Mouse (Mus musculus): ENCODE measurements at regions not wholly inside any gene's neighbourhood (a gene's known extent, or its start where the extent isn't known, plus 50 kb on each side); places are given as distances from the start of the nearest gene placed in this dataset.

- no peak overlapping the region for H3K4me2 ChIP-seq (ENCODE audit: low read depth, low read length, poor library complexity, severe bottlenecking)
- ATAC-seq (ENCODE audit: low FRiP score) (peak; percentile 76; the same call in 1 of the 2 replicates), DNase-seq (ENCODE audit: low spot score) (peak; percentile 76)
- no peak for TF ChIP-seq CTCF (IDR thresholded peaks at IDR 0.05)
- H3K9ac ChIP-seq (replicated peaks; ENCODE audit: low read length, poor library complexity, severe bottlenecking) = no peak overlapping the region
- H3K36me3 ChIP-seq (ENCODE audit: insufficient read depth, low read length) = no peaks in the 10 kb centered on the region
- H3K4me1 ChIP-seq (ENCODE audit: insufficient read depth, low read length) = no peaks in the 10 kb centered on the region
- no peaks in the 10 kb centered on the region for H3K27me3 ChIP-seq (ENCODE audit: insufficient read depth, low read length)
- no peak overlapping the region for H3K27ac ChIP-seq (ENCODE audit: low read depth, low read length)
- no peaks in the 10 kb centered on the region for H3K9me3 ChIP-seq (ENCODE audit: low read length)
- H3K4me3 ChIP-seq (ENCODE audit: low read depth, low read length) = no peak overlapping the region
- WGBS = 20% methylated on average over 4 of the region's 4 CpGs
Observed at GRCm38 (mm10) chr2:142560896-142561500, 340.3 kb downstream of the Kif16b start.

DNA sequence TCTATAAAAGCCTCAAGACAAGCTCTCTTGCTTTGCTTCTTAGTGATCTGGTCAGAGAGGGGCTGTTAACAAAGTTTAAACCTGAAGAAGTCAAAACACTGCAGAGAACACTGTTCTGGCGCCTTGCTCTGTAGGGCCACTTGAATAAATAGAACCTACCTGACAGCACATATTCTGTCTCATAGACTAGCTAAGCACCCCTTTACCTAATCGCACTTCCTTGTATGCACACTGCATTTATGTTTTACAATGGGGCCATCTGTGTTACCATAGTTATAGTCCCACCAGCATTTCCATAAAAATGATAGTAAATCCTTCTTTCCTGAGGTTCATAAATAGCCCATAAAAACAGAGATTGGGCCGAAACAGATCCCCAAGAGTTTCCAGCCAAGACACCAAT is 340.9 kb downstream of the Kif16b start:
- no peak for ATAC-seq (ENCODE audit: low FRiP score)
- H3K4me2 ChIP-seq (ENCODE audit: low read depth, low read length, poor library complexity, severe bottlenecking) = no peak overlapping the region
- DNase-seq (ENCODE audit: low spot score) = no peak
- WGBS = 53% methylated on average over 3 of the region's 3 CpGs
- no peaks in the 10 kb centered on the region for H3K4me1 ChIP-seq (ENCODE audit: insufficient read depth, low read length)
- H3K9ac ChIP-seq (replicated peaks; ENCODE audit: low read length, poor library complexity, severe bottlenecking) = no peak overlapping the region
- no peak for TF ChIP-seq CTCF (IDR thresholded peaks at IDR 0.05)
- H3K36me3 ChIP-seq (ENCODE audit: insufficient read depth, low read length) = no peaks in the 10 kb centered on the region
- no peak overlapping the region for H3K4me3 ChIP-seq (ENCODE audit: low read depth, low read length)
- H3K27ac ChIP-seq (ENCODE audit: low read depth, low read length) = no peak overlapping the region
- no peaks in the 10 kb centered on the region for H3K27me3 ChIP-seq (ENCODE audit: insufficient read depth, low read length)
- H3K9me3 ChIP-seq (ENCODE audit: low read length) = no peaks in the 10 kb centered on the region

- no peaks in the 10 kb centered on the region for H3K4me1 ChIP-seq (ENCODE audit: insufficient read depth, low read length)
- no peak overlapping the region for H3K4me2 ChIP-seq (ENCODE audit: low read depth, low read length, poor library complexity, severe bottlenecking)
- peak; percentile 6 for DNase-seq (ENCODE audit: low spot score)
- no peak overlapping the region for H3K4me3 ChIP-seq (ENCODE audit: low read depth, low read length)
- no peak overlapping the region for H3K27ac ChIP-seq (ENCODE audit: low read depth, low read length)
- H3K9ac ChIP-seq (replicated peaks; ENCODE audit: low read length, poor library complexity, severe bottlenecking) = no peak overlapping the region
- no peaks in the 10 kb centered on the region for H3K36me3 ChIP-seq (ENCODE audit: insufficient read depth, low read length)
- ATAC-seq (ENCODE audit: low FRiP score) = no peak
- no peaks in the 10 kb centered on the region for H3K9me3 ChIP-seq (ENCODE audit: low read length)
- no peaks in the 10 kb centered on the region for H3K27me3 ChIP-seq (ENCODE audit: insufficient read depth, low read length)
- TF ChIP-seq CTCF (IDR thresholded peaks at IDR 0.05) = no peak
Observed at GRCm38 (mm10) chr2:142559946-142560345, 341.4 kb downstream of the Kif16b start.

GRCm38 (mm10) chr2:142554851-142555250 is 346.5 kb downstream of the Kif16b start:
- TF ChIP-seq CTCF (IDR thresholded peaks at IDR 0.05) = peak; percentile 37
- H3K27ac ChIP-seq (ENCODE audit: low read depth, low read length) = no peak overlapping the region
- no peak overlapping the region for H3K9ac ChIP-seq (replicated peaks; ENCODE audit: low read length, poor library complexity, severe bottlenecking)
- WGBS = 76% methylated on average over 2 of the region's 2 CpGs
- no peaks in the 10 kb centered on the region for H3K9me3 ChIP-seq (ENCODE audit: low read length)
- no peaks in the 10 kb centered on the region for H3K27me3 ChIP-seq (ENCODE audit: insufficient read depth, low read length)
- H3K4me1 ChIP-seq (ENCODE audit: insufficient read depth, low read length) = no peaks in the 10 kb centered on the region
- ATAC-seq (ENCODE audit: low FRiP score) = 0 out of 2 replicates have a peak, but pooled peaks have one; percentile 70
- no peaks in the 10 kb centered on the region for H3K36me3 ChIP-seq (ENCODE audit: insufficient read depth, low read length)
- peak; percentile 66 for DNase-seq (ENCODE audit: low spot score)
- no peak overlapping the region for H3K4me2 ChIP-seq (ENCODE audit: low read depth, low read length, poor library complexity, severe bottlenecking)
- no peak overlapping the region for H3K4me3 ChIP-seq (ENCODE audit: low read depth, low read length)

DNA sequence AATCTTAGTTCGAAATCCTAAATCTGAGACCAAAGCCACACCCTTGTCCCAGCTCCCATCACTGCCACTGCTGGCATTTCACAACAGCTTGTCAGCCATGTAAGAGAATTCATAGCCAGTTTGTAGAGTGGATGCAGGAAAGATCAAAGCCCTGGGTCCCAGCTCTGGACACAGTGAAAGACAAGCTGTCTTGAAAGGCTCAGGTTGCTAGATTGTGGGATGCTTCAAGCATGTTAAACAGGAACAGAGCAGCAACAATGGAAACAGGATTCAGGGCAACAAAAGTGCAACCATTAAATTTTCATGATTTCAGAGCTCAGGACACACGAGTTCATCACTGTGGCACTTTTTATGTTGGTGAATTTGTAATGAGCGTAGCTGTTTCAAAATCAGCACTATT is 349.6 kb downstream of the Kif16b start:
- no peaks in the 10 kb centered on the region for H3K36me3 ChIP-seq (ENCODE audit: insufficient read depth, low read length)
- H3K9me3 ChIP-seq (ENCODE audit: low read length) = no peaks in the 10 kb centered on the region
- no peaks in the 10 kb centered on the region for H3K27me3 ChIP-seq (ENCODE audit: insufficient read depth, low read length)
- WGBS = 42% methylated on average over 3 of the region's 3 CpGs
- H3K4me2 ChIP-seq (ENCODE audit: low read depth, low read length, poor library complexity, severe bottlenecking) = no peak overlapping the region
- no peak for TF ChIP-seq CTCF (IDR thresholded peaks at IDR 0.05)
- H3K4me3 ChIP-seq (ENCODE audit: low read depth, low read length) = no peak overlapping the region
- H3K27ac ChIP-seq (ENCODE audit: low read depth, low read length) = no peak overlapping the region
- DNase-seq (ENCODE audit: low spot score) = no peak
- no peaks in the 10 kb centered on the region for H3K4me1 ChIP-seq (ENCODE audit: insufficient read depth, low read length)
- H3K9ac ChIP-seq (replicated peaks; ENCODE audit: low read length, poor library complexity, severe bottlenecking) = no peak overlapping the region
- no peak for ATAC-seq (ENCODE audit: low FRiP score)

DNA sequence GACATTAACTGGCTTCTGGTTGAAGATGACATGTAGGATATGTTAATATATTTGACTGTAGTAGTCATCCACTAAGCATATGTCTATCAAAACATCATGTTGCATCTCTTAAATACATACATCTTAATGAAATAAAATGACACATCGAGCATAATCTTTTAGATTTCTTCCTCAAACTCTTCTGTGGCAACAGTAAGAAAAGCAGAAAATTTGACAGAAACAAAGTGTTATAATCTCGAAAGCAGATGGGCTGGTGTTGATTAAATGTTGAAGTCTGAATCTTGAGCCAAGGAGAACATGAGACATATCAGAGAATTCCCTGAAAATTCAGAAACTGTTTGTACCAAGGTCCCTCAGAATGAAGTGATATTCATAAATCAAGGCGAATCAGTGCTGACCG is 352.6 kb downstream of the Kif16b start:
- H3K36me3 ChIP-seq (ENCODE audit: insufficient read depth, low read length) = no peaks in the 10 kb centered on the region
- H3K27me3 ChIP-seq (ENCODE audit: insufficient read depth, low read length) = no peaks in the 10 kb centered on the region
- 91% methylated on average over 4 of the region's 4 CpGs for WGBS
- H3K9ac ChIP-seq (replicated peaks; ENCODE audit: low read length, poor library complexity, severe bottlenecking) = no peak overlapping the region
- no peaks in the 10 kb centered on the region for H3K9me3 ChIP-seq (ENCODE audit: low read length)
- H3K4me3 ChIP-seq (ENCODE audit: low read depth, low read length) = no peak overlapping the region
- TF ChIP-seq CTCF (IDR thresholded peaks at IDR 0.05) = no peak
- no peak overlapping the region for H3K27ac ChIP-seq (ENCODE audit: low read depth, low read length)
- H3K4me2 ChIP-seq (ENCODE audit: low read depth, low read length, poor library complexity, severe bottlenecking) = no peak overlapping the region
- ATAC-seq (ENCODE audit: low FRiP score) (no peak), DNase-seq (ENCODE audit: low spot score) (no peak)
- H3K4me1 ChIP-seq (ENCODE audit: insufficient read depth, low read length) = no peaks in the 10 kb centered on the region

Data from midbrain, postnatal 0 days (tissue).